Mouse (Mus musculus): ENCODE data around the gene Fam120a. TPM values are rescaled to one million over a fixed set of nuclear protein-coding genes. Genes with fewer than 3 reads are reported as not detected.

Fam120a gene
- 16.4 and 17.3 TPM in 2 replicates for polyA plus RNA-seq (2016; fragmentation: Nextera tagmentation; extraction: Ambion mirVana)

DNA sequence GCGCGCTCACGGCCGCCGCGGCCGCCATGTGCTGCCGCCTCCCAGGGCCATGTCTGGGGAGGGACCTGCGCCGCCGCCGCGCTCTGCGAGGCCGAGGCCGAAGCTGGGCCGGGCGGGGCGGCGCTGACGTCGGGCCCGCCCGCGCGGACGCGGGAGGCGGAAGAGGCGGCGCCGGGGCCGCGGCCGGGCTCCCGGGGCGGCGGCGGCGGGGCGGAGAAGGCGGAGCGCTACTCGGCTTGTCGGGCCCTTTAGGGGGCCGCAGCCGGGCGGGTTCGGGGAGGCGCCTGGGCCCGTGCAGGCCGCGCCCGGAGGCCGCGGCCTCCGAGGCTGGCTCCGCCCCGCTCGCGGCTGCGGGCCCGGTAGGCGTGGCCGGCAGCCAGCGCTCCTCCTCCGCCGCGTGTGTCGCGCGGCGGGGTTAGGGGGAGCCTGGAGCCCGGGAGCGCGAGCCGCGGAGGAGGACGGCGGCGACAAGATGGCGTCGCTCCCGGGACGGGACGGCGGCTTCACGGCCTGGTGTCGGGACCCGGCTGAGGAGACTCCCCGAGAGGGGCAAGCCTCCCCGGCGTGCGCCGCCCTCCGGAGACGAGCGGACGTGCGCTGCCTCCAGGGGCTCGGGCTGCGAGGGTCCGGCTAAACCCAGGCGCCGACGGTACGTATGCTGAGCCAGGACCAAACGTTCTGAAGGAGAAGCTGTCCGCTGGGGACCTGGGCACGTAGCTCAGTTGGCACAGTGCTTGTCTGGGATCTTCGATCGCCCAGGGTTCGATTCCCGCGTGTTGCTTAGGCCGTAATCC is at the start of gene Fam120a:
Fam120a (minus strand) TSS at position 62 of the 794 bp plus-strand sequence.
- peak; percentile 87 for ATAC-seq (ENCODE audit: insufficient number of reproducible peaks, insufficient read depth, low FRiP score, low TSS enrichment, low read depth)
- H3K4me3 ChIP-seq (replicated peaks) = peak within 1 kb of the TSS; percentile 91
- WGBS = under 1% methylated on average over 87 of the region's 116 CpGs
- H3K9me3 ChIP-seq = no peaks in the 10 kb centered on the region
- H3K36me3 ChIP-seq = peaks cover 17% of the 10 kb centered on the region; the same call in 1 of the 2 replicates
- H3K27ac ChIP-seq = peak within 1 kb of the TSS; percentile 95
- peak within 1 kb of the TSS; percentile 97 for H3K4me2 ChIP-seq
- peaks cover 41% of the 10 kb centered on the region for H3K4me1 ChIP-seq (replicated peaks)
- H3K9ac ChIP-seq (replicated peaks) = peak within 1 kb of the TSS; percentile 95
- H3K27me3 ChIP-seq = no peaks in the 10 kb centered on the region

DNA sequence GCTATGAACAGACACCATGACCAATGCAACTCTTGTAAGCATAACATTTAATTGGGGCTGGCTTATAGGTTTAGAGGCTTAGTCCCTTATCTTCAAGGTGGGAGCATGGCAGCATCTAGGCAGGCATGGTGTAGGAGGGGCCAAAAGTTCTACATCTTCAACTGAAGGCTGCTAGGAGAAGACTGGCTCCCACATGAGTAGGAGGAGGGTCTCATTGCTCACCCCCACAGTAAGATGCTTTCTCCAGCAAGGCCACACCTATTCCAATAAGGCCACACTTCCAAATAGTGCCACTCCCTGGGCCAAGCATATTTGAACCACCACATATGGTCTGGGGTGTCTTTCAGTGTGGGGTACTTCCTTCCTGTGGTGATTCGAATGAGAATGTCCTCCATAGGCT is 49.6 kb upstream of the Fam120a start:
- no peak overlapping the region for H3K4me2 ChIP-seq
- peaks cover 10% of the 10 kb centered on the region; the same call in 1 of the 2 replicates for H3K9me3 ChIP-seq
- no peaks in the 10 kb centered on the region for H3K27me3 ChIP-seq
- H3K9ac ChIP-seq (replicated peaks) = no peak overlapping the region
- no peak overlapping the region for H3K4me3 ChIP-seq (replicated peaks)
- no peaks in the 10 kb centered on the region for H3K36me3 ChIP-seq
- no peak for ATAC-seq (ENCODE audit: insufficient number of reproducible peaks, insufficient read depth, low FRiP score, low TSS enrichment, low read depth)
- no peak overlapping the region for H3K27ac ChIP-seq
- 92% methylated on average over 1 of the region's 1 CpGs for WGBS
- H3K4me1 ChIP-seq (replicated peaks) = peaks cover 12% of the 10 kb centered on the region

DNA sequence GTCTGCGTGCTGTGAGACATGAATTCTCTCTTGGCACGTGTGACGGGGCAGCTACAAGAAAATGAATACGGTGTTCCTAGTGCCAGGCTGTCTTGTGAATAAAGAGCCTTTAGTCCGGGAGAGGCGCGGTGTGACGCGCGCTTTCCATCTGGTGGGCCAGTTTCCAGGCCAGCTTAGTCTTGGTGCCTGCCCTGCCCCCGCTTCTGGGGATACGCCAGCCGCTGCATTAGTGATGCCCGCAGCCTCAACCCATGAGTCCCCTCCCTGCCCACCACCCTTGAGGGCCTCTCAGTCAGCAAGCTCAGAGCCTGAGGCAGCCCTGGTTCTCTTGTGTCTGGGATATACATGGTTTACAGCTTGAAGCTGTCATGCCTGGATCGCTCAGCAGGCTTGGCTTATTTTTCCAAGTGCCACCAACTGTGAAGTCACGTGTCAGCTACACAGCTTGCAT is 48.5 kb upstream of the Fam120a start:
- Histone ChIP-seq H3K4me1 (replicated peaks) (peaks cover 12% of the 10 kb centered on the region), H3K36me3 (no peaks in the 10 kb centered on the region), H3K4me3 (replicated peaks) (peak overlapping the region; percentile 16), H3K27me3 (no peaks in the 10 kb centered on the region), H3K9ac (replicated peaks) (0 out of 2 replicates have a peak overlapping the region, but pooled peaks have one; percentile 24), H3K27ac (peak overlapping the region; percentile 87), H3K4me2 (peak overlapping the region; percentile 62), H3K9me3 (peaks cover 10% of the 10 kb centered on the region; the same call in 1 of the 2 replicates)
- 3% methylated on average over 16 of the region's 16 CpGs for WGBS
- peak; percentile 81 for ATAC-seq (ENCODE audit: insufficient number of reproducible peaks, insufficient read depth, low FRiP score, low TSS enrichment, low read depth)

GRCm38 (mm10) chr13:49015366-49016306 is 47.8 kb upstream of the Fam120a start:
- H3K36me3 ChIP-seq = no peaks in the 10 kb centered on the region
- peaks cover 10% of the 10 kb centered on the region; the same call in 1 of the 2 replicates for H3K9me3 ChIP-seq
- H3K4me3 ChIP-seq (replicated peaks) = peak overlapping the region; percentile 18
- H3K27ac ChIP-seq = peak overlapping the region; percentile 87
- H3K27me3 ChIP-seq = no peaks in the 10 kb centered on the region
- peaks cover 12% of the 10 kb centered on the region for H3K4me1 ChIP-seq (replicated peaks)
- 4% methylated on average over 30 of the region's 30 CpGs for whole genome bisulfite sequencing
- H3K4me2 ChIP-seq = peak overlapping the region; percentile 62
- H3K9ac ChIP-seq (replicated peaks) = 0 out of 2 replicates have a peak overlapping the region, but pooled peaks have one; percentile 24
- ATAC-seq (ENCODE audit: insufficient number of reproducible peaks, insufficient read depth, low FRiP score, low TSS enrichment, low read depth) = peak; percentile 61

- Histone ChIP-seq H3K9me3 (peaks cover 10% of the 10 kb centered on the region; the same call in 1 of the 2 replicates), H3K4me2 (no peak overlapping the region), H3K4me3 (replicated peaks) (no peak overlapping the region), H3K27ac (no peak overlapping the region), H3K36me3 (no peaks in the 10 kb centered on the region), H3K27me3 (peaks cover 6% of the 10 kb centered on the region; the same call in 1 of the 2 replicates), H3K9ac (replicated peaks) (no peak overlapping the region), H3K4me1 (replicated peaks) (peaks cover 12% of the 10 kb centered on the region)
- ATAC-seq (ENCODE audit: insufficient number of reproducible peaks, insufficient read depth, low FRiP score, low TSS enrichment, low read depth) = no peak
- 72% methylated on average over 5 of the region's 5 CpGs for WGBS
These were observed 45.5 kb upstream of the Fam120a start for GRCm38 (mm10) chr13:49013206-49013794.

GRCm38 (mm10) chr13:49001691-49002090 is 33.9 kb upstream of the Fam120a start:
- no peak overlapping the region for H3K9ac ChIP-seq (replicated peaks)
- 72% methylated on average over 3 of the region's 3 CpGs for WGBS
- no peak overlapping the region for H3K27ac ChIP-seq

DNA sequence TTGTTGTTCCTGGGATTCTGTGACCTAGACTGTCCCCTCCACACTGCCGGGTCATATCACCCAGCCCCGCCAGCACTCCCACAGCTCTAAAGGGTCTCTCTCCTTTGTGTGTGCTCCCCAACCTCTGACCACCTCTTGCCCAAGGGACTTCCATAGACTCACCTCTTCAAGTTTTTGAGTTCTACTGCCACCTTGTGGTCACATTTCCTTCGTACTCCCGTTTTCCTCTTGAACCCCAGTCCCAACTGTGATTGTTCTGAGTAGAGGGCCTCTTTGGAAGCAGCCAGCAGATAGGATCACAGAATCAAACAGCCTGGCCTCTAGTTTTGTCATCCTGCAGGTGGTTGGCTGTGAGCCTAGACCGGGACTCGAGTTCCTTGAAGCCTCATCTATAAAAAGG is 30.8 kb upstream of the Fam120a start:
- 12% methylated on average over 6 of the region's 6 CpGs for WGBS
- no peak overlapping the region for H3K27ac ChIP-seq
- no peaks in the 10 kb centered on the region for H3K9me3 ChIP-seq
- H3K4me3 ChIP-seq (replicated peaks) = no peak overlapping the region
- no peak overlapping the region for H3K4me2 ChIP-seq
- no peaks in the 10 kb centered on the region; the same call in 1 of the 2 replicates for H3K27me3 ChIP-seq
- no peaks in the 10 kb centered on the region for H3K36me3 ChIP-seq
- H3K4me1 ChIP-seq (replicated peaks) = peaks cover 8% of the 10 kb centered on the region
- no peak for ATAC-seq (ENCODE audit: insufficient number of reproducible peaks, insufficient read depth, low FRiP score, low TSS enrichment, low read depth)
- H3K9ac ChIP-seq (replicated peaks) = no peak overlapping the region

More at GRCm38 (mm10) chr13:49001691-49002090, 33.9 kb upstream of the Fam120a start:
- H3K4me3 ChIP-seq (replicated peaks) = no peak overlapping the region
- H3K36me3 ChIP-seq = no peaks in the 10 kb centered on the region
- no peaks in the 10 kb centered on the region; the same call in 1 of the 2 replicates for H3K27me3 ChIP-seq
- H3K4me1 ChIP-seq (replicated peaks) = no peaks in the 10 kb centered on the region
- no peaks in the 10 kb centered on the region for H3K9me3 ChIP-seq
- no peak overlapping the region for H3K4me2 ChIP-seq
- ATAC-seq (ENCODE audit: insufficient number of reproducible peaks, insufficient read depth, low FRiP score, low TSS enrichment, low read depth) = no peak

- no peak for ATAC-seq (ENCODE audit: insufficient number of reproducible peaks, insufficient read depth, low FRiP score, low TSS enrichment, low read depth)
- Histone ChIP-seq H3K27me3 (no peaks in the 10 kb centered on the region; the same call in 1 of the 2 replicates), H3K4me2 (no peak overlapping the region), H3K4me3 (replicated peaks) (no peak overlapping the region), H3K36me3 (no peaks in the 10 kb centered on the region), H3K9me3 (no peaks in the 10 kb centered on the region), H3K9ac (replicated peaks) (no peak overlapping the region), H3K4me1 (replicated peaks) (peaks cover 8% of the 10 kb centered on the region), H3K27ac (no peak overlapping the region)
- WGBS = 88% methylated on average over 4 of the region's 4 CpGs
These were observed 28.9 kb upstream of the Fam120a start for GRCm38 (mm10) chr13:48996731-48997130.

GRCm38 (mm10) chr13:48994903-48995302 is 27.1 kb upstream of the Fam120a start:
- no peak for ATAC-seq (ENCODE audit: insufficient number of reproducible peaks, insufficient read depth, low FRiP score, low TSS enrichment, low read depth)
- Histone ChIP-seq H3K36me3 (no peaks in the 10 kb centered on the region), H3K9me3 (no peaks in the 10 kb centered on the region), H3K27ac (no peak overlapping the region), H3K4me1 (replicated peaks) (peaks cover 8% of the 10 kb centered on the region), H3K4me3 (replicated peaks) (no peak overlapping the region), H3K27me3 (no peaks in the 10 kb centered on the region), H3K9ac (replicated peaks) (no peak overlapping the region), H3K4me2 (no peak overlapping the region)
- 36% methylated on average over 3 of the region's 3 CpGs for WGBS

GRCm38 (mm10) chr13:48992914-48993313 is 25.1 kb upstream of the Fam120a start:
- ATAC-seq (ENCODE audit: insufficient number of reproducible peaks, insufficient read depth, low FRiP score, low TSS enrichment, low read depth) = no peak
- Histone ChIP-seq H3K9me3 (no peaks in the 10 kb centered on the region), H3K4me2 (no peak overlapping the region), H3K9ac (replicated peaks) (no peak overlapping the region), H3K4me3 (replicated peaks) (no peak overlapping the region), H3K27ac (no peak overlapping the region), H3K36me3 (no peaks in the 10 kb centered on the region), H3K27me3 (no peaks in the 10 kb centered on the region), H3K4me1 (replicated peaks) (peaks cover 8% of the 10 kb centered on the region)

Measured in limb, embryonic 12.5 days (tissue).